Mouse (Mus musculus) T-helper 2 cell (primary cell): ENCODE measurements around the gene Cd2bp2.

ENCODE experiments used
- in situ Hi-C: fragments of 300-600 bp; cut with MboI, MseI; formaldehyde crosslinking; loops from one replicate; pipeline ENCODE4 v1.15.1; 2025; ENCODE audit warnings: high pct_unique_total_duplicates

Gene Cd2bp2

GRCm38 (mm10) chr7:127142666-127143065, 53.2 kb downstream of the Cd2bp2 start:
- in situ Hi-C loops, result no loop called here

DNA sequence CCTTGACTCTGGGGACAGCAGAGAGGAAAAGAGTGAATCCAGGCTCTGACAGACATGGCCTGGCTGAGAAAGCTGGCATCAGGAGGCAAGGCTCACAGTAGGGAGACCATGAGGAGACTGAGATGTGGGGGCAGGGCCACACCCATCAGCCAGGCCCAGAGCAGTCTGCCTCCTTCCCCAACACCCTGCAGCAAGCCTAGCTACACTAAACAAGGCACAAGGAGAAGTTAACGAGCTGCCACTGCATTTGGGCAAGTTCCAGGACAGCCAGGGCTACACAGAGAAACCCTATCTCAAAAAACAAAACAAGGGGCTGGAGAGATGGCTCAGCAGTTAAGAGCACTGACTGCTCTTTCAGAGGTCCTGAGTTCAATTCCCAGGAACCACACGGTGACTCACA, 53.6 kb downstream of the Cd2bp2 start:
- in situ Hi-C loops, result no loop called here
